In the genomic region with DNA sequence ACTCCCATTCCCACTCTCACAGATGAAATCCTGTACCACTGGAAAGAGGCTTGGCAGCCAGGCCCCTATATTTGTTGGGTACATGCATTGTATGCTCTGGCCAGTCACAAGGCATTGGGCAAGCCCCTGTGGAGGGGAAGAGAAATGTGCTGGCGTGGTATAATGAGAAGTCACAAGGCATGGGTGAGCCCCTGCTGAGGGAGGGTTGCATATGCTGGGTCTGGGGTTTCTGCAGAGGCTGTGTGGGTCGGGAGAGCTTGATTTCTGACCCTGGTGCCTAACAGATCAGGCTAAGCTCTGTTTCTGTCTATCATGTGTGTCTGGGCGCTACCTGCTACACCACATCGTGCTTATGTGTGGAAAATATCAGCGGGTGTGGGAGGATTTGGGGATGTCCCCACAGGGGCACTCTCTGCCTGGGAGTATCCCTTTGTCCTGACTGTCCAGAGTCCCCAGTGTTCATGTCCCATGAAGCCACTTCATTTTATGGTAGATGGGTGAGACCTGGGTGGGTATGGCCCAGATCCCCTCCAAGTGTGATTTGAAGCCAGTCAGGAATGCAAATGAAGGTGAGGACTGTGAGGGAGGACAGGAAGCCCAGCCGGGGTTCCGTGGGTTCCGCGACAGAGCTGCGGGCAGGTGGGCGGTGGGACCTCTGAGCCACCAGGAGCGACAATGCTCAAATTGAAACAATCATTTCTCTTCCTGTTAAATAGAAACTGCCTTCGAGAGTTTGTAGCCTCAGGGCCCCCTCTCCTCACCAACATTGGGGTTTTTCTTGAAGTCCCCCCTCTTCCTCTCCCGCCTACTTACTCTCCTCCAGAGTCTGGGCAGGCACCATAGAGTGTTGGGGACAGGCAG, we compare ENCODE assay signal across 24 mouse cellular contexts. TPM values are rescaled to one million over a fixed set of nuclear protein-coding genes. Genes with fewer than 3 reads are reported as not detected.
DNase-seq lines count a peak whose midpoint lies in the region; ATAC-seq and TF ChIP-seq lines count a peak whose summit lies in the region.
"Had no signal": no experiment of that assay in that cellular context is flagged by ENCODE, and none has a peak within 500 bp of the region (broad histone marks: within the 10 kb centered on the region; RNA-seq: fewer than 3 reads in every experiment).

No protein-coding gene starts in this region.

- no peaks in the 10 kb centered on the region for H3K9me3 ChIP-seq in hindbrain, embryonic 13.5 days
- no peaks in the 10 kb centered on the region for H3K9me3 ChIP-seq in hindbrain, postnatal 0 days (ENCODE audit: low read length)
- H3K9me3 ChIP-seq: embryonic facial prominence, embryonic 13.5 days; heart, embryonic 13.5 days; intestine, embryonic 15.5 days; megakaryocyte, embryonic 14.5 days; stomach, embryonic 15.5 days had no signal

- no peak for DNase-seq in hindbrain, postnatal 0 days (ENCODE audit: low spot score)
- peak; percentile 19 for DNase-seq in thymus, postnatal 25 days
- no peak for DNase-seq in thymus, adult 18-20 months
- peak; percentile 24 for DNase-seq in T-cell, adult 2 months (ENCODE audit: low spot score)
- no peak for DNase-seq in Muller cell, postnatal 12 days (ENCODE audit: inconsistent ontology term)
- no peak for DNase-seq in adrenal gland, postnatal 14 days
- DNase-seq: cerebellum, adult 9-10 months; gastrocnemius, postnatal 36 days; heart, postnatal 36 days; kidney, adult 9 months; kidney, postnatal 25 days; lung, adult 18-20 months; lung, postnatal 14 days; midbrain, embryonic 14.5 days; right cerebral cortex, postnatal 14 days; spleen, adult 18-20 months had no signal

- TF ChIP-seq CTCF in hindbrain, postnatal 0 days (IDR thresholded peaks at IDR 0.05; ENCODE audit: low read depth) = no peak

- H3K27ac ChIP-seq in hindbrain, embryonic 13.5 days = no peak overlapping the region
- no peak overlapping the region for H3K27ac ChIP-seq in hindbrain, postnatal 0 days
- H3K27ac ChIP-seq: embryonic facial prominence, embryonic 13.5 days; heart, embryonic 13.5 days; intestine, embryonic 15.5 days; stomach, embryonic 15.5 days had no signal

- H3K36me3 ChIP-seq in hindbrain, embryonic 13.5 days = no peaks in the 10 kb centered on the region
- H3K36me3 ChIP-seq in hindbrain, postnatal 0 days (ENCODE audit: insufficient read depth, low read length) = no peaks in the 10 kb centered on the region
- H3K36me3 ChIP-seq: embryonic facial prominence, embryonic 13.5 days; heart, embryonic 13.5 days; intestine, embryonic 15.5 days; stomach, embryonic 15.5 days had no signal

- peaks cover 47% of the 10 kb centered on the region for H3K4me1 ChIP-seq in hindbrain, embryonic 13.5 days (replicated peaks)
- H3K4me1 ChIP-seq in hindbrain, postnatal 0 days (ENCODE audit: insufficient read depth, low read length) = 0 out of 2 replicates have a peak, but pooled peaks cover 6% of the 10 kb centered on the region

- 62% methylated on average over 14 of the region's 14 CpGs for WGBS in hindbrain, embryonic 13.5 days
- WGBS in hindbrain, postnatal 0 days = 65% methylated on average over 14 of the region's 14 CpGs

- ATAC-seq in hindbrain, embryonic 13.5 days (ENCODE audit: low FRiP score) = no peak
- ATAC-seq in hindbrain, postnatal 0 days = no peak
- ATAC-seq: forebrain, embryonic 14.5 days; intestine, embryonic 15.5 days had no signal

- H3K4me2 ChIP-seq in hindbrain, embryonic 13.5 days = no peak overlapping the region
- no peak overlapping the region for H3K4me2 ChIP-seq in hindbrain, postnatal 0 days (ENCODE audit: low read depth, low read length)
- H3K4me2 ChIP-seq: embryonic facial prominence, embryonic 13.5 days; heart, embryonic 13.5 days; intestine, embryonic 15.5 days; liver, embryonic 11.5 days; stomach, embryonic 15.5 days had no signal

- H3K27me3 ChIP-seq in hindbrain, embryonic 13.5 days = no peaks in the 10 kb centered on the region
- no peaks in the 10 kb centered on the region for H3K27me3 ChIP-seq in hindbrain, postnatal 0 days (ENCODE audit: insufficient read depth, low read length)
- H3K27me3 ChIP-seq: embryonic facial prominence, embryonic 13.5 days; heart, embryonic 13.5 days; intestine, embryonic 15.5 days; stomach, embryonic 15.5 days had no signal

- H3K4me3 ChIP-seq in hindbrain, embryonic 13.5 days = no peak overlapping the region
- no peak overlapping the region for H3K4me3 ChIP-seq in hindbrain, postnatal 0 days (ENCODE audit: low read length)
- H3K4me3 ChIP-seq: embryonic facial prominence, embryonic 13.5 days; heart, embryonic 13.5 days; intestine, embryonic 15.5 days; stomach, embryonic 15.5 days had no signal

- H3K9ac ChIP-seq in hindbrain, embryonic 13.5 days = 0 out of 2 replicates have a peak overlapping the region, but pooled peaks have one; percentile 8
- no peak overlapping the region for H3K9ac ChIP-seq in hindbrain, postnatal 0 days (replicated peaks; ENCODE audit: low read length)
- H3K9ac ChIP-seq: embryonic facial prominence, embryonic 13.5 days; heart, embryonic 13.5 days; intestine, embryonic 15.5 days; stomach, embryonic 15.5 days had no signal

RNA-seq across cellular contexts. Expression of gene Rxra, which starts 52.0 kb away (rescaled TPM):
- polyA plus RNA-seq in hindbrain, embryonic 13.5 days (2015; fragmentation: Nextera tagmentation; extraction: Ambion mirVana) = 4.6 and 4.7 TPM in 2 replicates
- 32.5 and 34.0 TPM in 2 replicates for total RNA-seq in hindbrain, postnatal 0 days (2014; rRNA removed)
- 3.5 and 3.9 TPM in 2 replicates for polyA plus RNA-seq in hindbrain, postnatal 0 days (2015; fragmentation: Nextera tagmentation; extraction: Ambion mirVana)
- 46.5 and 62.1 TPM in 2 replicates for total RNA-seq in adrenal gland, postnatal 14 days (2021)

Comparison
In these comparisons a context has a peak if more than half of its experiments do, and no peak if none do; other contexts are left out.
1. DNase-seq: peak in thymus, postnatal 25 days (single experiment) and T-cell, adult 2 months (single experiment); none in hindbrain, postnatal 0 days (single experiment), thymus, adult 18-20 months (0 of 2), Muller cell, postnatal 12 days (single experiment) and adrenal gland, postnatal 14 days (single experiment).